Mouse (Mus musculus) forebrain, embryonic 13.5 days (tissue): ENCODE data around the gene Nr1d1. TPM values are rescaled to one million over a fixed set of nuclear protein-coding genes. Genes with fewer than 3 reads are reported as not detected.

ENCODE experiments used
- ATAC-seq: fragments of 200-750 bp; cut with Nextera tagmentation; 2 replicates; pipeline ENCODE4 v1.8.0; 2017
- H3K27ac ChIP-seq: fragments of 300-500 bp; sonication (generic); 2 replicates; pipeline ENCODE4 v1.5.1; 2015; ENCODE audit warnings: inconsistent platforms, mild to moderate bottlenecking, moderate library complexity
- H3K27me3 ChIP-seq: fragments of 300-500 bp; sonication (generic); 2 replicates; pipeline ENCODE4 v1.6.1; 2015; ENCODE audit warnings: mild to moderate bottlenecking, inconsistent platforms
- H3K36me3 ChIP-seq: fragments of 300-500 bp; sonication (generic); 2 replicates; pipeline ENCODE4 v1.6.1; 2015; ENCODE audit warnings: mild to moderate bottlenecking, inconsistent platforms; ENCODE audit not compliant: poor library complexity, severe bottlenecking
- H3K4me1 ChIP-seq: fragments of 300-500 bp; sonication (generic); 2 replicates; pipeline ENCODE4 v1.6.1; 2015; ENCODE audit warnings: inconsistent platforms
- H3K4me2 ChIP-seq: fragments of 300-500 bp; sonication (generic); 2 replicates; pipeline ENCODE4 v1.6.1; 2015; ENCODE audit warnings: inconsistent platforms, mild to moderate bottlenecking, moderate library complexity
- H3K4me3 ChIP-seq: fragments of 300-500 bp; sonication (generic); 2 replicates; pipeline ENCODE4 v1.5.1; 2015; ENCODE audit warnings: mild to moderate bottlenecking, inconsistent platforms
- H3K9ac ChIP-seq: fragments of 300-500 bp; sonication (generic); 2 replicates; pipeline ENCODE4 v1.6.1; 2015; ENCODE audit warnings: mild to moderate bottlenecking, inconsistent platforms
- H3K9me3 ChIP-seq: fragments of 300-500 bp; sonication (generic); replicated peaks from 2 replicates; pipeline ENCODE4 v1.6.1; 2016; ENCODE audit warnings: inconsistent platforms
- WGBS: fragments of 180-500 bp; shearing (Covaris S2); methylation state at CpG from one replicate; pipeline ENCODE4 v1.1.7; 2015; 5-methylcytosine and 5-hydroxymethylcytosine counted together
- polyA plus RNA-seq: library from polyadenylated mRNA; unstranded; fragments of >200 nt; fragmentation: Nextera tagmentation; extraction: Ambion mirVana; gene quantifications from 2 replicates; pipeline ENCODE4 v1.2.1, GENCODE M21; 2015

Nr1d1 gene
- polyA plus RNA-seq, 1 experiment from 2014 or later: 2.3 TPM

DNA sequence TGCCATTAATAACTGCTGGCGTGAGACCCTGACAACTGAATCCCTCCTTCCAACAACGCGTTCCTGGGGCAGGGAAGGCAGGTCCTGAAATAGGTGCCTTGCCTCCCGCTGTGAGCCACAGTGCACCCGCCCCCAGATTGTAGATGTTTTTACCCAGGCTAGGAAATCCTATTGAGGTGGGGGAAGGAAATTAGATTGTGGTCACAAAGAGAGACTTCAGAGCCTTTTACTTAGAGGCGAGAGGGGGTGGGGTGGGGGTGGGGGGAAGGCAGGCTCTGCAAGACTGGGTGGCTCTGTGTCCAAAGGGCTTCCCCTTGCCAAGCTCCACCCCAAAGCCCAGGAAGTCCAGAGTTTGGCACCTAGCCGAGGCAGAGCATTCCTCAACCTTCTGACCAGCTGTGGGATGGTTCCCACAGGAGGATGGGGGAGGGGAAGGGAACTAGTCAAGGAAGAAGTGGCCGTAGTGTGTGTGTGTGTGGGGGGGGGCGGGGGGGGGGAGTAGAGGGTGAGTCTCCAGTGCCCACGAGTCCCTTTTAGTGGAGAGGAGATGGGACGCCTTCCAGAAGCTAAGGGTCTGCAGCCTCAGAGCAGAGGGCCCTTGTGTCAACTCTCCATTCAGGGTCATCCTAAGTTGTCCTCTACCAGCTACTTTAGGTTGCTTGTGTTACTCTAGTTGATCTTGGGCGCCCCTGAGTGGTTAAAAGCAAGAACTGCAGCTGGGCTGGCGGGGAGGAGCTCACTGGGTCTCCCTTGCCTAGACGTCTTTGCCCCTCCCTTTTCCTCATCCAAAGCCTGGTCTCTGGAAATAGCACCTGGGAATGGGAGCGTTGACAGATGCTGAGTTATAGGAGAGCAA is 11.5 kb upstream of the Nr1d1 start:
- peaks cover 73% of the 10 kb centered on the region for H3K4me1 ChIP-seq
- no peaks in the 10 kb centered on the region for H3K27me3 ChIP-seq
- WGBS: 1% methylated on average over 14 of the region's 15 CpGs
- H3K36me3 ChIP-seq: no peaks in the 10 kb centered on the region
- H3K4me2 ChIP-seq: peak overlapping the region; percentile 44
- 0 out of 2 replicates have a peak overlapping the region, but pooled peaks have one; percentile 7 for H3K4me3 ChIP-seq
- H3K9me3 ChIP-seq: no peaks in the 10 kb centered on the region
- peak overlapping the region; percentile 34; the same call in 1 of the 2 replicates for H3K9ac ChIP-seq
- peak overlapping the region; percentile 72 for H3K27ac ChIP-seq
- peak; percentile 44 for ATAC-seq

DNA sequence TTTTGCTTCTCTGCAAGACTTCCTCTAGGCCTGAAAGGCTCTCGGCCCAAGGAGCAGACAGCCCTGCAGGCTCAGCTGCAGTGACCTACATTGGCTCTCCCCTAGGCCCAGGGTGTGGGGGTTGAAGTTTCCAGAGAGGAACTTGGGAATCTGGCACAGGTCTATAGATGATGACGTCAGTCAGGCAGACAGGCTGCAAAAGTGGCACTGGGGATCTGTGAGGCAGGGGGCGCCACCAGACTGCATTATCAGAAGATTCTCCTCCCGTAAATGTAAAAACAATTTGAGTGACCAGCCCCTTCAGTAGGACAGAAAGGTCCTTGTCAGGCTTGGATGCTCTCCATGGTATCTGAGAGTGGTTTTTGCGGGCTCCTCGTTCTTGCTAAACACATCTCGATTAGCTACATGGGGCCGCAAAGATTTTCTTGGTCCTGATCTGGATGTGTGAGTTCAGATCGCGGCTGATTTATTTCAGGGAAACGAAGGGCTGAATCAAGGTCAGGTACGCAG is 10.7 kb upstream of the Nr1d1 start:
- Histone ChIP-seq H3K4me1 (peaks cover 78% of the 10 kb centered on the region), H3K36me3 (no peaks in the 10 kb centered on the region), H3K27ac (peak overlapping the region; percentile 72), H3K9me3 (no peaks in the 10 kb centered on the region), H3K4me3 (0 out of 2 replicates have a peak overlapping the region, but pooled peaks have one; percentile 7), H3K27me3 (no peaks in the 10 kb centered on the region), H3K9ac (peak overlapping the region; percentile 34; the same call in 1 of the 2 replicates), H3K4me2 (peak overlapping the region; percentile 44)
- no peak for ATAC-seq
- 8% methylated on average over 12 of the region's 12 CpGs for WGBS

DNA sequence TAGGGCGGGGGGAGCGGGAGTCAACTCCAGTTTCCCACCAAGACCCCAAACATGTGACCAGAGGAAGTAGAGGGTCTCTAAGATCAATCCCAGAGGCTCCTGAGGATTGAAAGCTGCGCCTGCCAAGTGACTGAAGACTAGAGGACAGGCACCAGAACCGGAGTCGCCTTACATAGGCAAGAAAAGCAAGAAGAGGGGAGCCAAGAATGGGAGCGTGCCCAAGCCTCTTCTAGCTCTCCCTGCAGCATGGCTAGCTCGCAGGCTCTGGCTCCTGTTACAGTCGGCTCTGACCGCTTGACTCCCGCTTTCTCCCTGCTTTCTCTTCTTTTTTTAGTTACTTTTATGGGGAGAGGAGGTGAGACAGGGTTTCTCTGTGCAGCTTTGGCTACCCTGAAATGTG is 10.1 kb upstream of the Nr1d1 start:
- Histone ChIP-seq H3K4me2 (no peak overlapping the region), H3K36me3 (no peaks in the 10 kb centered on the region), H3K9ac (no peak overlapping the region), H3K27me3 (no peaks in the 10 kb centered on the region), H3K4me3 (no peak overlapping the region), H3K4me1 (peaks cover 78% of the 10 kb centered on the region), H3K27ac (0 out of 2 replicates have a peak overlapping the region, but pooled peaks have one; percentile 72), H3K9me3 (no peaks in the 10 kb centered on the region)
- whole genome bisulfite sequencing: 72% methylated on average over 10 of the region's 10 CpGs
- no peak for ATAC-seq

DNA sequence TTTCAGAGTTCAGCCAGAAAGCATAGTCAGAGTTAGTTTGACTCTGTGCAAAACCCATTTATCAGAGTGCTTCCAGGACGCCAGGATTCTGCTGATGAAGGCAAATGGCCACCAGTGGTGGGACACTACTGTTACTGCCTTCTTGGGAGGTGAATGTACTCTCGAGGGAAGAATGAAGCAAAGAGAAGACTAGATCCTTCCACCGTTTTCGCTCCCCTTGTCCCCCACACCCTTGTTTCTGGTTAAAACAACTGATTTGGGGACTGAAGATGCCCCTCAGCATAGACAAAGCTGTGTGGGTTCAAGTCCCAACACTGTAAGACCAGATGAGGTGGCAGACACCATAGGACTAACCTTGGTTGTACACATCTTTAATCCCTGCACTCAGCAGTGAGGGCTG is 9.0 kb upstream of the Nr1d1 start:
- Histone ChIP-seq H3K4me3 (no peak overlapping the region), H3K27me3 (no peaks in the 10 kb centered on the region), H3K36me3 (no peaks in the 10 kb centered on the region), H3K4me1 (peaks cover 70% of the 10 kb centered on the region), H3K27ac (no peak overlapping the region), H3K9me3 (no peaks in the 10 kb centered on the region), H3K9ac (no peak overlapping the region), H3K4me2 (no peak overlapping the region)
- no peak for ATAC-seq
- 74% methylated on average over 4 of the region's 4 CpGs for WGBS

DNA sequence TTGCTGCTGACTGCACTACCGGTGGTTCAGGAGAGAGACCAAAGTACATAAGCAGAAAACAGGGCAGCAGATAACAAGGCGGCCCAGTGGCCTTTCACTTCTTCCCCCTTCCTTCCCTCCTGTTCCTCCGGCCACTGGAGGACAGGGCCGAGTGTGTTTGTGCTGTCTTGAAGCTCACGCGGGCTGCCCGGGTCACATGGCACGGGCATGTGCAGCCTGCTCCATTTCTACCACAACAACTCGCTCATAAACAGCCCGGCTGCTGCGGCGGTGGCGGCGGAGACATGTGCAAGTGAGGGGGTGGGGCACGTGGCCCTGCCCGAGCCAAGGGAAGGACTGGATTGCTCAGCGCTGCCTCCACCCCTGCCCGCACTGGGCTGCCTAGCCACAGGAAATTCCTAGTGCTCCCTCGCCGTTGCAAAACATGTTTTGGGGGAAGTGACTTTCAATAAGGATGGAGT is 8.1 kb upstream of the Nr1d1 start:
- Histone ChIP-seq H3K9me3 (no peaks in the 10 kb centered on the region), H3K27ac (peak overlapping the region; percentile 76), H3K27me3 (no peaks in the 10 kb centered on the region), H3K36me3 (no peaks in the 10 kb centered on the region), H3K9ac (peak overlapping the region; percentile 55), H3K4me1 (peaks cover 63% of the 10 kb centered on the region), H3K4me2 (peak overlapping the region; percentile 53), H3K4me3 (peak overlapping the region; percentile 9; the same call in 1 of the 2 replicates)
- peak; percentile 52 for ATAC-seq
- WGBS: 2% methylated on average over 20 of the region's 20 CpGs

DNA sequence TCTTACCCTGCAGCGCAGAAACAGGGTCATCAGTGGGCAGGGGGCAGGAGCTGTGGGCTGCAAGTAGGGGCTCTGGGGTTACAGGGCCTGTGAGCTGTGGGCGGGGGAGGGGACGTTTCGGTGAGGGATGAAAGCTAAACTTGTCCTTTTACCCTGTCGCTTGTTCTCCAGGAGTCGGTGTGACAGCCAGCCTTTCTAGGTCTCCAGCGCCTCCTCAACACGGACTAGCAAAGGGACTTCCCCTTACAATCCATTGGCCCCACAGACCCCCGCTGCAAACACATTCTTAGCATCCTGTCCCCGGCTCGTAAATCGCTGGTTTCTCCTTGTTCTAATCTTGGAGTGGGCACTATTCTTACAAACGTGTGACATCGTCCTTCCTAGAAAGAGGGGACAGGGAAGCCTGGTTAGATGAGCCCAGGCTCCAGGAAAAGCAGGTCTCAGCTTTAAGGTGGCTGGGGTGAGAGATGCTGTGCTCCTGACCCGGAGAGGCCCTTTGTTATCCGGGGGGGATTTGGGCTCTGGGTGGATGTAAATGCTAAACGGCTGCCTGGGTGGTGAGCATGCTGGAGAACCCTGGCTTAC is 7.6 kb upstream of the Nr1d1 start:
- peak overlapping the region; percentile 9; the same call in 1 of the 2 replicates for H3K4me3 ChIP-seq
- peak overlapping the region; percentile 55 for H3K9ac ChIP-seq
- peaks cover 60% of the 10 kb centered on the region for H3K4me1 ChIP-seq
- peak overlapping the region; percentile 76 for H3K27ac ChIP-seq
- H3K9me3 ChIP-seq: no peaks in the 10 kb centered on the region
- peak overlapping the region; percentile 53 for H3K4me2 ChIP-seq
- 5% methylated on average over 17 of the region's 17 CpGs for WGBS
- H3K36me3 ChIP-seq: no peaks in the 10 kb centered on the region
- ATAC-seq: 0 out of 2 replicates have a peak, but pooled peaks have one; percentile 2
- no peaks in the 10 kb centered on the region for H3K27me3 ChIP-seq

DNA sequence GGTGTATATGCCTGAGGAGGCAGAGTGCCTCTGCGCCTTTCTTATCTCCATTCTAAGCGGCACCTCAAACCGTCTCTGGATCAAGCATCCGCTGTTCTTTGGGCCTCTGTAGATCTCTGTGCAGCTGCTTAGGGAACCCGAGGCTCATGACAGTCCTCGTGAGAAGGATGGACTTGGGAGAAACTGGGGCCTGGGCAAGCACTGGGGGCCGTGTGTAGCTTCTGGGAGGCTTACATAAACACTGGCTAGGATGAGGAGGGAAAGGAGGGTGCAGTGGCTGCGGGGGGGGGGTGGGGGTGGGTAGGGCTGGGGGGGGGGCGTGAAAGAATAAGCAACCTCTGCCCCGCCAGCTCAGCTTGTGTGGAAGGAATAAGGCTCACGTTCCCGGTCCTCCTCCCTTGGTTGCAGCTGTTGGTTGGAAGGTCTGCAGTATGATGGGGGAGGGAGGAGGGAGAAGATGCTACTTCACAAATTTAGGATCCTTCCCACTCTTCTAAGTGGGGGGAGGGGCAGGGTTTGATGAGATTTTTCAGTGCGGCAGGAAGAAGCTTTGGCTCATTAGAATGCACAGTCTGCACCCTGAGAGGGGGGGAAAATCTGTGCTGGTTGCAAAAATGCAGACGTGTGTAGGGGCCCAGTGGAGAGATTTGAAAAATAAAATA is 6.8 kb upstream of the Nr1d1 start:
- H3K36me3 ChIP-seq: no peaks in the 10 kb centered on the region
- no peak overlapping the region for H3K4me3 ChIP-seq
- H3K27me3 ChIP-seq: no peaks in the 10 kb centered on the region
- no peaks in the 10 kb centered on the region for H3K9me3 ChIP-seq
- peak overlapping the region; percentile 76 for H3K27ac ChIP-seq
- WGBS: 14% methylated on average over 13 of the region's 14 CpGs
- 0 out of 2 replicates have a peak overlapping the region, but pooled peaks have one; percentile 34 for H3K9ac ChIP-seq
- peak; percentile 34 for ATAC-seq
- peak overlapping the region; percentile 53 for H3K4me2 ChIP-seq
- peaks cover 59% of the 10 kb centered on the region for H3K4me1 ChIP-seq

DNA sequence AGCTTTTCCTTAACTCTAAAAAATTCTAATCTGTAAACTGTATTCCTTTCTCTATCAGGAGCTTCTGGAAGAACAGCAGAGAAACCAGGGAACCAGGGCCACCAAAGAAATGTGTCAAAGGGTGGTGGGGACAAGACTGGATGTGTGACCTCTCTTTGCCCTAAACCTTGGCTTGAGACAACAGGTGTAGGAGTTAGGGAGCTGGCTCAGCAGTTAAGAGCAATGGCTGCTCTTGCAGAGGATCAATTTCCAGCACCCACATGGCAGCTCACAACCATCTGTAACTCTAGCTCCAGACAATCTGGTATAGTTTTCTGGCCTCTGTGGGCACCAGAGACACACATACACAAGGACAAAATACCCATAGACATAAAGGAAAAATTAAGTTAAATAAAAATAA is 2.8 kb upstream of the Nr1d1 start:
- Histone ChIP-seq H3K4me2 (no peak overlapping the region), H3K27ac (no peak overlapping the region), H3K4me1 (peaks cover 62% of the 10 kb centered on the region), H3K36me3 (no peaks in the 10 kb centered on the region), H3K9me3 (no peaks in the 10 kb centered on the region), H3K9ac (no peak overlapping the region), H3K4me3 (no peak overlapping the region), H3K27me3 (no peaks in the 10 kb centered on the region)
- ATAC-seq: no peak

DNA sequence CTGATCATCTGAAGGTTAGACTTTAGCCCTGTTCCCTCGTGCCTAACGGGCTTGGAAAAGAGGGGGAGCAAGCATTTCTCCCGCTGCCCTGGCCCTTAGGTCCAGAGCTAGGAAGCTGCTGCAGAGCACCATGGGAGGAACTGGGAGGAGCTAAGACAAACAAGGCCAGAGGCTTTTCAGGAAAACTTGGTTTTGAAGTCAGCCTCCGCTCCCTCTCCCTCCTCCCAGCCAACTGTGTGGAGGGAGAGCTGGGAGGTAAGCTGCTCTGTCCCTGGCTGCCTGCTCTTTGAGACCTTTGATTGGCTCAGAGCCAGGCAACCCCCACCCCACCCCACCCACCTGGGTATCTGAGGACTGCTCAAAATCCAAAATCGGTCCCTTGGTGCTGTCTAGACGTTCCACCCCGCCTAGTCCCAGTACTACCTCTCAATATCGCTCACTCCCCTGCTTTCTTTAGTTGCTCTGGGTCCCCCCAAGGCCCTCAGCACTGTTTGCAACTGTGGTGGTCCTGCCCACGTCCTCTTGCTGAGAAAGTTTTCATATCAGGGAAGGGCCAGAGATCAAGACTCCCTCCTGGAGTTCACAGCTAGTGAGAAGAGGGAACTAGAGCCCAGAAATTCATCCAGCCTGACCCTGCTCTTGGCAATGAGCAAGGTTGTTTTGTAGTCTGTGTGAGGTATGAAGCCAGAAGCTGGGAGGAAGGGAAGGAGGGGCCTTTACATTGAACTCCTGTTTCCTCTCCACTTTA is 1.9 kb upstream of the Nr1d1 start:
- peaks cover 57% of the 10 kb centered on the region for H3K4me1 ChIP-seq
- peak overlapping the region; percentile 40 for H3K27ac ChIP-seq
- no peak for ATAC-seq
- peak overlapping the region; percentile 40 for H3K9ac ChIP-seq
- H3K4me2 ChIP-seq: peak overlapping the region; percentile 14; the same call in 1 of the 2 replicates
- no peaks in the 10 kb centered on the region for H3K36me3 ChIP-seq
- 4% methylated on average over 9 of the region's 9 CpGs for WGBS
- no peaks in the 10 kb centered on the region for H3K9me3 ChIP-seq
- no peak overlapping the region for H3K4me3 ChIP-seq
- no peaks in the 10 kb centered on the region for H3K27me3 ChIP-seq

DNA sequence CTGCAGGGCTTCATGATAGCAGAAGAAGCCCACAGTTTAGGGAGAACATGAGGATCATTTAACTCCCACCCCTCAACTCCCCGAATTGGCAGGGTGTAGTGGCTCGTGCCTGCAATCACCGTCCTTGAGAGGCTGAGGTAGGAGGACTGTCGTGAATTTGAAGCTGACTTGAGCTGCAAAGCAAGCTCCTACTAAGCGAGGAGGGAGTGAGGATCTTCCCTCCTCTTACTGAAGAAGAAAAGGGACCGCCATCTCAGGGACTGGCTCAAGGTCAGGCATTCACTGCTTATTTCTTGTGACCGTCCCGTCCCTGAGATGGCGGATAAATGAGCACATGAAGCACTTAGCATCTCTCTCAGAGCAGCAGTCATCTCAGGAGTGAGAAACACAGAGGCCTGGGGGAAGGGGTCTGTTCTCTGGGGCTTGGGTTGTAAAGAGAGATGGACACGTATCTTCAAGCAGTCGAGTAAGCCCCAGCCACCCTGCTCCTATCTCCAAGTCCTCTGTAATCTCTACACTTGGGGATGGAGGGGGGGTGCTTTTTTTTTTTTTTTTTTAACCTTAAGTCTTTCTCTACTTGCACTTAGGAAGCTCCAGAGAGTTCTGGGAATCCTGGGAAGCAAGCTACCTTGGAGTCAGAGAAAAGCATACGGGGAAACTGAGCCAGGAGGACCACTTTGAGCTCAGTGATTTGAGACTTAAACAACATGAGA is 1.1 kb upstream of the Nr1d1 start:
- 61% methylated on average over 12 of the region's 12 CpGs for WGBS
- no peak for ATAC-seq
- peaks cover 5% of the 10 kb centered on the region for H3K36me3 ChIP-seq
- H3K27me3 ChIP-seq: no peaks in the 10 kb centered on the region
- no peak overlapping the region for H3K4me3 ChIP-seq
- 0 out of 2 replicates have a peak overlapping the region, but pooled peaks have one; percentile 80 for H3K4me2 ChIP-seq
- H3K9me3 ChIP-seq: no peaks in the 10 kb centered on the region
- peak overlapping the region; percentile 40; the same call in 1 of the 2 replicates for H3K9ac ChIP-seq
- H3K4me1 ChIP-seq: peaks cover 51% of the 10 kb centered on the region
- peak overlapping the region; percentile 40 for H3K27ac ChIP-seq
